Comparison of ENCODE assay signal across 9 mouse cellular contexts in genomic region chr12:100841211-100841792, GRCm38 (mm10).
A peak's percentile ranks its signal among the peaks of the same experiment; 100 is the strongest.
DNase-seq lines count a peak whose midpoint lies in the region; ATAC-seq and TF ChIP-seq lines count a peak whose summit lies in the region.
"Had no signal": no experiment of that assay in that cellular context is flagged by ENCODE, and none has a peak within 500 bp of the region (broad histone marks: within the 10 kb centered on the region; RNA-seq: fewer than 3 reads in every experiment).

No protein-coding gene starts in this region.

- no peaks in the 10 kb centered on the region for H3K36me3 ChIP-seq in embryonic facial prominence, embryonic 14.5 days (ENCODE audit: control insufficient read depth, insufficient read depth, low read length)
- H3K36me3 ChIP-seq in heart, embryonic 10.5 days = no peaks in the 10 kb centered on the region
- no peaks in the 10 kb centered on the region for H3K36me3 ChIP-seq in kidney, postnatal 0 days (ENCODE audit: insufficient read depth, low read length)
- no peaks in the 10 kb centered on the region for H3K36me3 ChIP-seq in liver, embryonic 13.5 days
- no peaks in the 10 kb centered on the region for H3K36me3 ChIP-seq in neural tube, embryonic 12.5 days
- no peaks in the 10 kb centered on the region for H3K36me3 ChIP-seq in stomach, embryonic 16.5 days (ENCODE audit: control insufficient read depth, insufficient read depth, low read length)
- H3K36me3 ChIP-seq: embryonic facial prominence, embryonic 13.5 days had no signal

- peak; percentile 64 for ATAC-seq in embryonic facial prominence, embryonic 14.5 days (ENCODE audit: low read depth)
- ATAC-seq in kidney, postnatal 0 days (replicated peaks; ENCODE audit: low FRiP score, low read depth) = peak; percentile 45
- ATAC-seq in liver, embryonic 13.5 days (ENCODE audit: low read depth) = 0 out of 2 replicates have a peak, but pooled peaks have one; percentile 40
- ATAC-seq in neural tube, embryonic 12.5 days (ENCODE audit: low FRiP score, low read depth) = peak; percentile 39
- peak; percentile 73 for ATAC-seq in stomach, embryonic 16.5 days (ENCODE audit: insufficient read depth, low FRiP score)

- 13% methylated on average over 3 of the region's 3 CpGs for WGBS in embryonic facial prominence, embryonic 14.5 days
- 26% methylated on average over 3 of the region's 3 CpGs for WGBS in heart, embryonic 10.5 days
- 14% methylated on average over 3 of the region's 3 CpGs for whole genome bisulfite sequencing in kidney, postnatal 0 days
- 26% methylated on average over 3 of the region's 3 CpGs for WGBS in liver, embryonic 13.5 days (ENCODE audit: insufficient replicate concordance)
- WGBS in neural tube, embryonic 12.5 days = 20% methylated on average over 3 of the region's 3 CpGs
- 20% methylated on average over 3 of the region's 3 CpGs for WGBS in stomach, embryonic 16.5 days

- no peaks in the 10 kb centered on the region for H3K4me1 ChIP-seq in embryonic facial prominence, embryonic 14.5 days (ENCODE audit: control insufficient read depth, insufficient read depth, low read length)
- peaks cover 16% of the 10 kb centered on the region for H3K4me1 ChIP-seq in heart, embryonic 10.5 days
- H3K4me1 ChIP-seq in kidney, postnatal 0 days (replicated peaks; ENCODE audit: insufficient read depth, low read length) = no peaks in the 10 kb centered on the region
- H3K4me1 ChIP-seq in liver, embryonic 13.5 days (replicated peaks) = no peaks in the 10 kb centered on the region
- no peaks in the 10 kb centered on the region for H3K4me1 ChIP-seq in neural tube, embryonic 12.5 days
- H3K4me1 ChIP-seq in stomach, embryonic 16.5 days (ENCODE audit: control insufficient read depth, insufficient read depth, low read length) = no peaks in the 10 kb centered on the region
- H3K4me1 ChIP-seq: embryonic facial prominence, embryonic 13.5 days had no signal

- TF ChIP-seq CTCF in kidney, postnatal 0 days (IDR thresholded peaks at IDR 0.05; ENCODE audit: low read depth) = peak; percentile 99

- H3K4me3 ChIP-seq in embryonic facial prominence, embryonic 14.5 days (ENCODE audit: low read depth, low read length) = no peak overlapping the region
- no peak overlapping the region for H3K4me3 ChIP-seq in heart, embryonic 10.5 days
- H3K4me3 ChIP-seq in kidney, postnatal 0 days (replicated peaks; ENCODE audit: low read depth, low read length) = no peak overlapping the region
- H3K4me3 ChIP-seq in liver, embryonic 13.5 days (replicated peaks) = no peak overlapping the region
- H3K4me3 ChIP-seq in neural tube, embryonic 12.5 days = no peak overlapping the region
- no peak overlapping the region for H3K4me3 ChIP-seq in stomach, embryonic 16.5 days (replicated peaks; ENCODE audit: low read length)
- H3K4me3 ChIP-seq: embryonic facial prominence, embryonic 13.5 days had no signal

- H3K9ac ChIP-seq in embryonic facial prominence, embryonic 14.5 days (ENCODE audit: low read depth, low read length) = no peak overlapping the region
- H3K9ac ChIP-seq in kidney, postnatal 0 days (ENCODE audit: low read depth, low read length) = no peak overlapping the region
- H3K9ac ChIP-seq in liver, embryonic 13.5 days = no peak overlapping the region
- H3K9ac ChIP-seq in neural tube, embryonic 12.5 days = no peak overlapping the region
- H3K9ac ChIP-seq in stomach, embryonic 16.5 days (ENCODE audit: low read length) = no peak overlapping the region
- H3K9ac ChIP-seq: embryonic facial prominence, embryonic 13.5 days had no signal

- H3K27ac ChIP-seq in embryonic facial prominence, embryonic 14.5 days (replicated peaks; ENCODE audit: low read depth, low read length) = no peak overlapping the region
- no peak overlapping the region for H3K27ac ChIP-seq in heart, embryonic 10.5 days
- H3K27ac ChIP-seq in kidney, postnatal 0 days = no peak overlapping the region
- H3K27ac ChIP-seq in liver, embryonic 13.5 days = no peak overlapping the region
- no peak overlapping the region for H3K27ac ChIP-seq in neural tube, embryonic 12.5 days
- no peak overlapping the region for H3K27ac ChIP-seq in stomach, embryonic 16.5 days (ENCODE audit: low read length)
- H3K27ac ChIP-seq: embryonic facial prominence, embryonic 13.5 days had no signal

- H3K4me2 ChIP-seq in embryonic facial prominence, embryonic 14.5 days (ENCODE audit: low read depth, low read length) = no peak overlapping the region
- no peak overlapping the region for H3K4me2 ChIP-seq in kidney, postnatal 0 days (ENCODE audit: low read length)
- H3K4me2 ChIP-seq in liver, embryonic 13.5 days = no peak overlapping the region
- H3K4me2 ChIP-seq in neural tube, embryonic 12.5 days (replicated peaks) = no peak overlapping the region
- H3K4me2 ChIP-seq in stomach, embryonic 16.5 days (ENCODE audit: low read depth, low read length) = no peak overlapping the region
- H3K4me2 ChIP-seq: embryonic facial prominence, embryonic 13.5 days had no signal

- peak; percentile 85 for DNase-seq in B cell, adult 2 months
- DNase-seq in adrenal gland, postnatal 4 days (ENCODE audit: low spot score in 2 of 2) = peak; percentile 50 to 75
- DNase-seq in embryonic facial prominence, embryonic 14.5 days (ENCODE audit: low spot score) = peak; percentile 81
- peak; percentile 85 for DNase-seq in heart, embryonic 10.5 days (ENCODE audit: low spot score)
- peak; percentile 90 for DNase-seq in kidney, postnatal 0 days (ENCODE audit: low spot score)
- peak; percentile 43 for DNase-seq in liver, embryonic 13.5 days

- no peaks in the 10 kb centered on the region for H3K27me3 ChIP-seq in embryonic facial prominence, embryonic 14.5 days (replicated peaks; ENCODE audit: control insufficient read depth, insufficient read depth, low read length)
- H3K27me3 ChIP-seq in heart, embryonic 10.5 days (ENCODE audit: insufficient read depth, poor library complexity, severe bottlenecking) = peaks cover 10% of the 10 kb centered on the region; the same call in 1 of the 2 replicates
- no peaks in the 10 kb centered on the region for H3K27me3 ChIP-seq in kidney, postnatal 0 days (ENCODE audit: insufficient read depth, low read length)
- no peaks in the 10 kb centered on the region for H3K27me3 ChIP-seq in liver, embryonic 13.5 days
- H3K27me3 ChIP-seq in neural tube, embryonic 12.5 days (replicated peaks) = no peaks in the 10 kb centered on the region
- H3K27me3 ChIP-seq in stomach, embryonic 16.5 days (ENCODE audit: control insufficient read depth, insufficient read depth, low read length) = no peaks in the 10 kb centered on the region
- H3K27me3 ChIP-seq: embryonic facial prominence, embryonic 13.5 days had no signal

- H3K9me3 ChIP-seq in embryonic facial prominence, embryonic 14.5 days (ENCODE audit: control insufficient read depth, low read length) = no peaks in the 10 kb centered on the region
- no peaks in the 10 kb centered on the region for H3K9me3 ChIP-seq in heart, embryonic 10.5 days
- no peaks in the 10 kb centered on the region for H3K9me3 ChIP-seq in kidney, postnatal 0 days (replicated peaks; ENCODE audit: low read length)
- H3K9me3 ChIP-seq in liver, embryonic 13.5 days (replicated peaks) = no peaks in the 10 kb centered on the region
- H3K9me3 ChIP-seq in neural tube, embryonic 12.5 days = no peaks in the 10 kb centered on the region
- no peaks in the 10 kb centered on the region for H3K9me3 ChIP-seq in stomach, embryonic 16.5 days (replicated peaks; ENCODE audit: control insufficient read depth, low read length)
- H3K9me3 ChIP-seq: embryonic facial prominence, embryonic 13.5 days had no signal
